Mouse (Mus musculus) T-helper 2 cell (primary cell): Measurements from ENCODE around the gene Rxra.

Experiments
- in situ Hi-C: fragments of 300-600 bp; cut with MboI, MseI; formaldehyde crosslinking; loops from one replicate; pipeline ENCODE4 v1.15.1; 2025; ENCODE audit warnings: high pct_unique_total_duplicates

Gene Rxra

DNA sequence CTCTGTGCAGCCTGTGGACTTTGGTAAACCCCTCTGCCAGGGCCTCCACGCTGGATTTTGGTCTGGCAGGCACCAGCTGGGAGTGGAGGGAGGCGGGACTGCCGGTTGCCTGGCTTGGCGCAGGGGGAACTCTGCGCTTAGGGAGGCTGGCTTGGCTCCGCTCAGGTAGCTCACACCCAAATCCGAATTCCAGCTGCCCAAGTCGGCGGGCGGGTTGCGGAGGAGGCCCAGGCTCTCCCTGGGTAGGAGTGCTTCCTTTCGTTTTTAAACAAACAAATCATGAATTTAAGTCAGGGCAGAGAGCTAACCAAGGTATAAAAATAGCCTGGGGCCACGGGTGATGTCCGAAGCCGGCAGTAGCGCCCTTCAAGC, at the start of gene Rxra:
Rxra (plus strand) TSS at position 335 of the 372 bp plus-strand sequence.
- in situ Hi-C loops, result no loop called here

DNA sequence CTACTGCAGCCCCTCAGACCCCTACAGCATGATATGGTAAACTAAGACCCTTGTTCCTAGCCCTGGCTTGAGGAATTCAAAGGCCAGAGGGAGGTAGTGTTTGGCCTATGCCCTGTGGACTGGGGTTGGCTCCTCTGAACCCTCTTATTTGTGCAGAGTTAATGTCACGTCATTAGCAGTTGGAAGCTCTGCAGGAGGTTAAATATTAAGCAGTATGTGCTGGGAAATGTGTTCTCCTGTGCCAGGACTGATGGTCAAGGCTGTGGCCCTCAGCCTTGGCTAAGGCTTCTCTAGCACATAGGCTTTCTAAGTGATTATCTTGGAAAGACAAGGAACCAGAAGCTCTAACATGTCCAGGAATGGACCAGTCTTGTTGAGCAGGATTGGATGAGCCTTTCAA, 49.6 kb upstream of the Rxra start:
- in situ Hi-C loops, result no loop called here

DNA sequence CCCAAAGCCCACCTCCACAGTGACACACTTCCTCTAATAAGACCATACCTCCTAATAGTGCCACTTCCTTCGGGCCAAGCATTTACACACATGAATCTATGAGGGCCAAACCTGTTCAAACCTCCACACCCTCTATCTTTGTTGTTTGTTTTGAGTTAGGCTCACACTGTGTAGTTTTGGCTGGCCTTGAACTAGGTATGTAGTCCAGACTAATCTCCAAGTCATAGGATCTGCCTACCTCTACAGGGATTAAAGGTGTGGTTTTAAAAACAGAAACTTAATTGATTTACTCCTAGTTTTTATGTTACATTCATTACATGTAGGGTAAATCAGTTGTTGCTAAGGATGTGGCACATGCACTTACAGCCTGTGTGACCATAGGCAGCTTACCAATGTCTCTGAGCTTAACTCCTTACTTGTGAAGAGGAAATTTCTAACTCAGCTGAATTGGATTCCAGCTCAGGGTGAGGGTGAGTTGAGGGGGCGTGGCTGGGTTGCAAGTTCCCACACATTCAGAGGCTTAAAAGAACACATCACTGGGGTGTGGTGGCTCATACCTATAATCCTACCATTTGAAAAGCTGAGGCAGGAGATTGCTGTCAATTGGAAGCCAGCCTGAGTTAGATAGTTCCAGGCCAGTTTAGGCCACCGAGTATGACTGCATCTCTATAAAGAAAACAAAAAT, 45.5 kb upstream of the Rxra start:
- in situ Hi-C loops, result no loop called here

DNA sequence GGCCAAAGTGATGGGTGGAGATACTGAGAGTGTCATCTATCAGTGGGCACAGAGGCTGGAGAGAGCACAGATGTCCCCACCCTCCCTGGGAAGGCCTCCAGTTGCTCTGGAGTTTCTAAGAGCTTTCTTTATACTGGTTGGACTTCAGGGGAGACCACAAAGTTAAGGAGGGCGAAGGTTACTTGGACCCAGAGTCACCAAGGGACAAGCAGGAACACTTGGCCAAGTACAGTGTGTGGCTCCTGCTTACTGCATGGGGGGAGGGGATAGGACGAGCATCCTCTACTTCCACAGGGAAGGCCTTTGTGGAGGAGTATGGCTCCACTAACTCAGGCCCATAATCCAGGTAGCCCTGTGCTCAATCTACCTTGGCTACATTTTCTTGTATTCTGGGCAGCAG, 42.8 kb upstream of the Rxra start:
- in situ Hi-C loops, result no loop called here

DNA sequence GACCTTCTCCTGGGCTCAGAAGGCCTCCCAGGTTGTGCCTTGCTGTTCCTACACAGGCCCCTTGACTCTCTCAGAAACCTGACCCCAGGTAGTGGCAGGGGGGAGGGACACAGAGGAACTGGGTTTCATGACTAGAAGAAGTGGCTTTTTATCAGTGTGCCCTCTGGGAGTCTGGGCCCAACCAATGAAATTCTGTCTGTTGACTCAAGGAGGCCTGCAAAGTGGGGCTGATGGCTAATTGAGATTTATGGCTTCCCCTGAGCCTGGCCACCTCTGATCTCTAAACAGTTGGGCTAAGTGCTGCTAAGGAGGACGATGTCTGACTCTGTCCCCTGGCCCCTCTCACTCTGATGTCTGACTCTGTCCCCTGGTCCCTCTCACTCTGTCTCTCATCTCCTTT, 42.2 kb upstream of the Rxra start:
- in situ Hi-C loops, result no loop called here

DNA sequence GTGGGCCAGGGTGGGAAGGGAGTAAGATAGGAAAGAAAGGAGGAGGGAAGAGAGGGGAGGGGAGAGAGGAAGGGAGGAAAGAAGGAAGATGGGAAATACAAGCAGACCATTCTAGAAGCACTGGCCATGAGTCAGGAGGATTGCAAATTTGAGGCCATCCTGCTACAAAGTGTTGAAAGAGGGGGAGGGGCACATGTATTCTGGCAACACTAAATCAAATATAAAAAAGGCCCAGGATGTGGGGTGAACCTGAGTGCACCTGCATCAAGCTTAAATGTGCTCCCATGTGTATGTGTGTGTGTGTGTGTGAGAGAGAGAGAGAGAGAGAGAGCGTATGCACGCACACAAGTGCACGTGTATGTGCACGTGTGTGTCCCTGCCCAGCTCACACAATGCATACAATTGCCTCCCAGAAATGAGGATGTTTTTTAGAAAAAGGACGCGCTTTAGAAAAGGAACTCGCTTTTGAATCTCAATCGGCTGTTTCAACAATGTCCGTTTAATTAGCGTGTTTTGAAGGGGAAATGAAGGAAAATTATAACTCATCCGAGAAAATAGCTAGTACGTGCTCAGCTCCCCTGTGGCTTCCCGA, 41.0 kb upstream of the Rxra start:
- in situ Hi-C loops, result no loop called here

DNA sequence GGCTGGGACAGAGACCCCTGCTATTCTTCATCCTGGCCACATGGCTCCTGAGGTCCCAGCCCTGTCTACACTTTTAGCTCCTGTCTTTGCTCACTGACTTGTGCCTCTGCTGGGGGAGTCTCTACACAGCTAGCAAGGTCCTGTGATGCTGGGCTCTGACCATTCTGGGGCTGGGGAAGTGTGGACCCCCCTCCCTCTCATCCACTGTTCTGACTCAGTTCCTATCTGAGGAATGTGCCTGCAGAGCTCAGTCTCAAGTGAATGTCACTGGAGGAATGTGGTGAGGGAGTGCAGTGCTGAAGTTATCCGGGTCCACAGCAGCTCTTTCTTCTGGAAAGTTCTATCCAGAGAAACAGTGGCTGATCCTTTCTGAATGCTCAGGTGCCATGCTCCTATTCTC, 39.4 kb upstream of the Rxra start:
- in situ Hi-C loops, result no loop called here

DNA sequence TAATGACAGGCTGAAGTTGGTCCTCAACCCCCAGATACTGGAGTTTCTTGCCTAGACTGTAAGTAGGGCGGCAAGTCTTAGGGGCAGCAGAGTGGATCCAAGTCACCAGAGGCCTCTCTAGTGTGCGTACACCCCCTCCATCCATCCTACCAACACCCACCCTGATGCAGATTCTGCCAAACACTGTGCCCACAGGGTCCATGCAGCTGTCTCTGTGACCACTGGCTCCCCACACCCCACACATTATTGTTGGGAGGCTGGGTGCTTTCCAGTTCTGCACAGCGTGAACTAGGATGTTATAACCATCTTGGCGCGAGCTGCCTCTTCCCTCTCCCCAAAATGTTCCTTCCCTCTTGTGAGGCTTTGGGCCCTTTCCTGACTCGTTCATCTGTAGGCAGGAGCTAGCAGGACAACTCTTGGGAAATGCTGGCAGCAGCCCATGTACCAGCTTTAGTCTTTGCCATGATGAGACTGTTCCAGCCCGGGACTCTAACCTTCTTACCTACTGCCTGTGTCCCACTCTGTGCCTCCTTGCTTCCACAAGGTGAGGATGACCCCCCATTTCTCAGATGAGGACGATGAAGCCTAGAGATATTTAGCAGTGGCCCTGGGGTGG, 38.9 kb upstream of the Rxra start:
- in situ Hi-C loops, result no loop called here

DNA sequence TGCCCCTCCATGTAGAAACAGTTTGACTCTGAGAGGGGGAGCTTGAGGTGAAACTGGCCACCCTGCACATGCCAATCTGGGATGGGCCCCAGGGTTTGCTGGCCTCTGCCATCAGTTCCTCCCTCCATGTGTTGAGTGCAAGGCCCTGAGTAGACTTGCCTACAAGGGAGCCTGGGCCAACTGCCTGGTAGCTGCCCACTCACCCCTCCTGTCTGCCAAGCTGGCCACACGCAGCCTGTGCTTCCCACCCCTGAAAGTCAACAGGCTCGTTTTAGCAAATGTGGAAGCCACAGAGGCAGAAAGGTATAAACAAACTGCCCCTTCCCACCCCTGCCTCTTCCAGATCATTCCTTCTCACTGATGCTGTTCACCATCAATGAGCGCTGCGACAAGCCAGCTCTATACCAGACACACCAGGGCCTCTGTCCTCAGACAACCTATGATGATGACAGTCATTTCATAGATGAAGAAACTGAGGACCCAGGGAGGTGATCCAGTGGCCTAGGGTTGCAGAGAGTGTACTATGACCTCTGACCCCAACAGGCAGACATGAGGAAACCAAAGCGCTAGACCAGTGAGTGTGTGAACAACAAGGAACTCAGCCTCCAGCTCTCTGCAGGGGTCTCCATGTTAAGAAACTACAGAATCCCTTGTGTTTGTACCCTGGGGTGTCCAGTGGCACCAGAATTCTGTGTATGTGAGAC, 36.5 kb upstream of the Rxra start:
- in situ Hi-C loops, result no loop called here

DNA sequence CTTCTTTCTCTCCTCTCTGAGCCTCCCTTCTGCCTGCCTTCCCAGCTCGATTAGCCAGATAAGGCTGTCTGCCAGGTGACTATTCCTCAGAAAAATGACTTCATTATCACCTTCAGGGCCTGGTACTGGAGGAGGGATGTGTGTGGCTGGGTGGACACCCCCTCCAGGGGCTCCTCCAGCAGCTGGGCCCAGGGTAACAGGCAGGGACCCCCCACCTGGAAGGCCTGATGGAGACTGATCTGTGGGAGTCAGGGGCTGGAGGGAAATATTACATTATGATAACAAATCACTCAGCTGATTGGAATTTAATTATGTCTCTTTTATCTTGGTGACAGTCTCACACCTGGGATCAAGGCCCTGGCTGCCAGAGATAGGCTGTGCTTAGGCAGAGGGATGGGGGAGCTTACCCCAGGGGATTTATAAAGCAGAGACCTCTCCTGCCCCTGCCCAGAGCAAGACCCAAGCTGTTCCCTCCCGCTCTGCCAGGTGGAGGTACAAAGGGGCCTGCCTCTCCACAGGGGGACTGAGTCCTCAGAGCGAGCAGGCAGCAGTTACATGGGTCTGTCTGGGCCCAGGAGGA, 35.2 kb upstream of the Rxra start:
- in situ Hi-C loops, result no loop called here

DNA sequence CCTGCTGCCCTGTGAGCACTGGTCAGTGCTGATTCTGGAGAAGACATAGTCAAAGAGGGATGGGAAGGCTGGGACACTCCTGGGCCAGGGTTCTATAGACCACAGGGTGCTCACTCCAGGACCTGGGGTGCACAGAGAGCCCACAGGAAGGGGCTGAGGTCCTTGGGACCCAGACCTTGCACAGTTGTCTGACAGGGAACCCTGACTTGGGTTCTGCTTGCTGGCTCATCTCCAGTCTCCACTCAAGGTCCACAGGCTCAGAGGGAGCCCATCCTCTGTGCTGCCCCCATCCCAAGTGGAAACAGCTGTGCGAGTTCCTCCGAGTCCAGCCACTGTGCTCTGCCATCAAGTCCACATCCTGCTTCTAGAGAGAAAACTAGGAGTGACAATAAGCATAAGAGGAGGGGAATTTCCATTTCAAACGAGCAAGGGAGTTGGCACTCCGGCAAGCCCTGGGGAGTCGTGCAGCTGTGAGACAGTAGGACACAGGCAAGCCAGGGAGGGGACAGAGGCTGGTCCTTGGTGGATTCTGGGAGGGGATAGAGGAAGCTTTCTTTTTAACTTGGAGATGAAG, 31.6 kb upstream of the Rxra start:
- in situ Hi-C loops, result no loop called here

DNA sequence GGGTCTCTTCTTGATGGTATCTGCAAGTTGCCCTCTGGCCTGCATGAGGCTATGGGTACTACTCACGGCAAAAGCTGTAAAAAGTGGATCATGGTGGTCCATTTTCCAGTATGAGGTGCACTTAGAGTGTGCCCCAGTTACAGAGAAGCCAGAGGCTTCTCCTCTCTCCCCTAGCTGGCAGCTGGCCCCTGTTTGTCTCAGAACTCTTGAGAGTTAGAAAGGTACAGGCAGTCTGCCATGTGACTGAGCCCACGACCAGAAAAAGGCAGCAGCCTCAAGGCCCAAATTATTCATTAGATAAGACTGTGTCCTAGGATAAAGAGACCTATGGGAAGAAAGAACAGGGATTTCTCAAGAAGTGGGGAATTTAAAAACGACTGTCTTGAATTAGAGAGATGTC, 30.8 kb upstream of the Rxra start:
- in situ Hi-C loops, result no loop called here

DNA sequence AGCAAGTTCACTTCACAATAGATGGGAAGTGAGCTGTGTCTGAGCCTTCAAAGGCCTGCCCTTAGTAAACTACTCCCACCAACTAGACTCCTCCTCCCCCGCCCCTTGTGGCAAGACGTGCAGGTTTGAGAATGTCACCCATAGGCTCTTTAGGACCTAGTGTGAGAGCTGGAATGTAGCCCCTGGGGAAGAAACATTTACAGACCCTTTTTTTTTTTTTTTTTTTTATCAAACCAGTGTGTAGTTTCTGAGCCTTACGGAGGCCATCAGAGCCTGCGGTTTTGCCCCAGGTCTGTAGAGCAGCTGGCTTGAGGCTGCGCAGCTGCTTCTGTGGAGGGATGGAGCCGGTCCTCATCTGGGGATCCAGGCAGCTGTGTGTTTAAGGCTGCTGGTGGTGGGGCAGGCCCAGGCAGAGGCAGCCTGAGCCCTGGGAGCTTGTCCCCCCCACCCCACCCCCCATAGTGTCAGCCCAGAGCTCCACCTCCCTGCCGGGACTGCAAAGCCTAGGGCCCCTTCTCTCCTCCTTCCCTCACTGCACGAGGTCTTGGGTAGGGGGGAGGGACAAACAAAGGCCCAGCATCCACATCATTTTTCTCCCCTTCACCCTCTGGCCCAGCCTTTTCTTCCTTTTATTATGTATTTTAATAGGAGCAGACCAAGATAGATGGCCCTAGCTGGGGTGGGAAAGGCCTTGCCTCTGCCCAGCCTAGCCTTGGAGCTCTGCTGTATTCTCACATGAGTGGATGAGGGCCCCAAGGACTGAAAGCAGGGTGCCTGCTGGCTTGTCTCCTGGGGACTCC, 26.2 kb upstream of the Rxra start:
- in situ Hi-C loops, result no loop called here

DNA sequence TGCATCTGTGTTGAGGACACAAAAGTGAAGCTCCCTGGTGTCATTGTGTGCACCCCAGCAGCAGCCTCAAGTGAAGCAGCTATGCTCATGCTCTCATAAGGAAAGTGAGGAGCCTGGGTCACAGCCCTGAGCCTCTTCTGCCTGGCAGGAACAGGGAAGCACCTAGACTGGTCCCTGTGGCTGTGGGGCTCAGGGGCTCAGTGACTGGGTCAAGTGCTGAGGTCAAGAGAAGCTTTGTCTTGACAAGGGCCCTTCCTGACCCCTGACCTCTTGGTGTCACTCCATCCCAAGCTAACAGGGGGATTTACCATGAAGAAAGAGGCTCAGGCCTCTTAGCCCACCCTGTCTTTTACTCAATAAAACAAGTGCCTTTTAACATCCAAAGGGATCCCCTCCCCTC, 25.2 kb upstream of the Rxra start:
- in situ Hi-C loops, result no loop called here

DNA sequence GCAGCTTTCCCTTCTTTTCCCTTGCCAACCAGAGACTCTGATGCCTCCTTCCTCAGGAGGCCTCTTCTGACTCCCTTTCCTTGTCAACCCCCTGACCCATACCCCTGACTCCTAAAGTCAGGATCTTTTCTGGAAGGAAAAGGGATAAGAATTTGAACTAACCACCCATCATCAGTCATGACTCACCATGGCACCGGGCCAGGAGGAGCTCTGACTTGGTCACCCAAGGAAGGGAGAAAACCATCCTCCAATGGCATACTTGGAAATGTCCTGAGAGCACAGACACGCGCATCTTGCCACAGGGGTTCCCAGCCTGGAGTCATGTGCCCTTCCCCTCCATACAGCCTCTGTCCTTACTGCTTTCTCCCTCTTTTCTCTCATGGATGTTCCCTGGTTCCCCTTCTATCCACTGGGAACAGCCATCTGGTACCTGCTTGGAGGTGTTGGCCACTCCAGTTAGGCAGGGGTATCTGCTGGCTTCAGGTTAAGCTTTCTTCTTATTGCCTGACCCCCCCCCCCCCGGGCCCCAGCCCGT, 22.7 kb upstream of the Rxra start:
- in situ Hi-C loops, result no loop called here

DNA sequence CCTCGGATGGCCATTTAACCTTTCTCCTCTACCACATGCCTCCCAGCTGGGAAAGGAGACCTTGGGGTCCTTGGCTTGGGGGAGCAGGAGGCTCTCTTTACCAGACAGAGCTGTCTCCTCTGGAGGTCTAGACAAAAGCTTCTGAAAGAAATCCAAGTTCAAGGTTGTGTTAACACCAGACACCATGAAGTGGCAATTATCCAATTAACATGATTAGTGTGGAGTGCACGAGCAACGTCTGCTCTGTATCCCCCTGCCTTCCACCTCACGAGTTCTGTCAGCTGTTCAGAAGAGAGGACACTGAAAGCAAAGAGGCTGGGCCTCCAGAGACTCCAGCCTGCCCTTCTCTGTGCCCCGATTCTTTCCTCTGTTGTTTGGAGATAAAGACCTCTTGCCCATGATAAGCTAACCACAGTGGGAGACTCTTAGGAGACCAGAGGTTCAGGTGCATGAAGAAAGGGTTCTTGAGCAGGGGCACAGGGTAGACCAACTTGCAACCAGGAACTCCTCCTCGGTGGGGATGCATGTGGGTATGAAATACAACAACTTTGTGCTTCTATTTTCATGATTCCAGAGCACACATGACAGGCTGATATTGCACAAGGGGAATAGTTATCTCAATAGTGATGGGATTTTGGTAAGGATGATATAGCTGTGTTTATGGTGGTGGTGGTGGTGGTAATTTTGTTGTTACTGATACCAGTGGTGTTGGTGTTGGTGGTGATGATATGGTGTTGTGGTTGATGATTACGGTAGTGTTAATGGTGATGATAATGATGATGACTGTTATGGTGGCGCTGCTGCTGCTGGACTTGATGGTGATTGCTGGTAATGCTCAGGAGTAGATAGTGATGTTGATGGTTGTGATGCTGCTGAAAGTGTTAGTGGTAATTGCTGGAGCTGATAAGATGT, 21.7 kb upstream of the Rxra start:
- in situ Hi-C loops, result no loop called here

DNA sequence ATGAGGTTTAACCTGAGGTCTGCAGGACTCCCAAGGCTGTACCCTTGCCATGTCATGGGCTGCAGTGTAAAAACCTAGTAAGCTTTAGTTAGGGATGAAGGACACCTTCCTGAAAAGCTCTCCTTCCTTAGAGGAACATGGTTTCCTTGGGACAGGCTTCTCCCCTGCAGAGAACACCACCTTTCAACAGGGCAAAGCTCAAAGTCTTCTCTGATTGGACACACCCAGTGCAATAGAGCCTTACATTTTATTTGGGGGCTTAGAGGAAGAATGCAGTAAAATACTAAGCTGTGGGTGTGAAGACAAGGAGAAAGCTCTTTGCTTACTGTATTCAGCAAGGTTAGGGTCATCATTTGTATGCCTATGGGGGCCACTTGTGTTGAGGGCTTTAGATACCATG, 19.7 kb upstream of the Rxra start:
- in situ Hi-C loops, result no loop called here

DNA sequence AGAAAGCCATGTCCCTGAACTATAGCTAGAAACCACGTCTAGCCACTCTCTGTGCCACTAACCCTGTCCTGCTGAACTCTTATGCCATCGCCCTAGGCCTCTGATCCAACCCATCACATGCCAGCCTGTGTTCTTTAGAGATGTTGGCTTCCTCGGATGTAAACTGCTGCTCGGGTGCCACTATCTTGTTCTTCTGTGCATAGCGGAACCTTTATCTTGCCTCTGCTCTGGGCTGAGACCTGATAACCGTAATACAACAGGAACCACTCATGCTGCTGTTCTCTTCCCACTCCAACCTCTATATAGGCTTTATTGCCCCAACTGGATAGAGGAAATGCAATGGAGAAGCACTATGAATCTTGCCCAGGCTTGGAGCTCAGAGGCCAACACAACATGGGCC, 11.0 kb upstream of the Rxra start:
- in situ Hi-C loops, result no loop called here

DNA sequence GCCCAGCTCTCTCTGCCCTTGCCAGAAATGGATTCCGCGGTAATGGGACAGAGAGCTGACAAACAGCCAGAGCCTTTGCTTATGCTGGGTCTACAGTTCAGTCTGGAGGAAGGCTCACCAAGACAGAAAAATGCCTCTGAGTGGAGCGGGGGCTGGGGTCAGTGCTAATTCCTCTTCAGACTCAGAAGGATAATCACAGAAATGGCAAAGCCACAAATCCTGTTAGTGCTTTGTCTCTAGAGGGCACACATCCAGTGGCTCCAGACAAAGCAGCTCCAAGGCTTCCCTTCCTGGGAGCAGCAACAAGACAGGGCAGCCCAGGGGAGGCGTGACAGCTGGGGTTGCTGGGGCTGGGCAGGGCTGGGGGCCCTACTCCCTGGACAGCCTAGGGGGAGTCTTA, 9.5 kb upstream of the Rxra start:
- in situ Hi-C loops, result no loop called here

DNA sequence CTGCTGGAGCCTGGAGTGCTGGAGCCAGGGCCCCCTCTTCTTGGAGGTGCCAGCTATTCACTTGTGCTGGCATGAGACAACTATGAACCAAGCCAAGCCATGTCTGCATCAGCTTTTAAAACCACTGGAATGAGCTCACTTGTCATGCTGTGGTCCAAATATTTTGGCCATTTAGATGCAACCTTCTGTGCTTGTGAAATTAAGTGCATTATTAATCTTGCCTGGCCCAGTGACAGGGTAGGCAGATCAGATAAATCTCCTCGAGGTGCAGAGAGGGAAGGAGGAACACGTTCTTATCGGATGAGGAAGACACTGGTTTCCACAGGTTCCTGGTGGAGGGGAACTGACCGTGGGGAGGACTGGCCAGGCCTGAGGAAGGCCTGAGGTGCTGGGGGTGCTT, 8.6 kb upstream of the Rxra start:
- in situ Hi-C loops, result no loop called here
